Mouse (Mus musculus) midbrain, embryonic 16.5 days (tissue): ENCODE data around the gene Lexm. TPM values are rescaled to one million over a fixed set of nuclear protein-coding genes. Genes with fewer than 3 reads are reported as not detected.
A peak's percentile ranks its signal among the peaks of the same experiment; 100 is the strongest.

Experiments used
- ATAC-seq: fragments of 200-750 bp; cut with Nextera tagmentation; 2 replicates; pipeline ENCODE4 v1.8.0; 2017; ENCODE audit warnings: moderate TSS enrichment
- H3K27ac ChIP-seq: fragments of 300-500 bp; sonication (generic); 2 replicates; pipeline ENCODE4 v1.5.1; 2014; ENCODE audit warnings: mild to moderate bottlenecking, low read length, mixed read lengths
- H3K27me3 ChIP-seq: fragments of 300-500 bp; sonication (generic); 2 replicates; pipeline ENCODE4 v1.6.1; 2014; ENCODE audit warnings: low read depth, low read length, mixed read lengths; ENCODE audit not compliant: control insufficient read depth, insufficient read depth
- H3K36me3 ChIP-seq: fragments of 300-500 bp; sonication (generic); 2 replicates; pipeline ENCODE4 v1.6.1; 2014; ENCODE audit warnings: mild to moderate bottlenecking, low read length, moderate library complexity, mixed read lengths; ENCODE audit not compliant: control insufficient read depth, insufficient read depth
- H3K4me1 ChIP-seq: fragments of 300-500 bp; sonication (generic); 2 replicates; pipeline ENCODE4 v1.6.1; 2014; ENCODE audit warnings: mild to moderate bottlenecking, low read length, mixed read lengths; ENCODE audit not compliant: control insufficient read depth, insufficient read depth
- H3K4me2 ChIP-seq: fragments of 300-500 bp; sonication (generic); 2 replicates; pipeline ENCODE4 v1.6.1; 2014; ENCODE audit warnings: mild to moderate bottlenecking, low read length, mixed read lengths
- H3K4me3 ChIP-seq: fragments of 300-500 bp; sonication (generic); 2 replicates; pipeline ENCODE4 v1.5.1; 2014; ENCODE audit warnings: low read depth, mild to moderate bottlenecking, low read length, moderate library complexity, mixed read lengths
- H3K9ac ChIP-seq: fragments of 300-500 bp; sonication (generic); 2 replicates; pipeline ENCODE4 v1.6.1; 2014; ENCODE audit warnings: low read depth, low read length, mixed read lengths
- H3K9me3 ChIP-seq: fragments of 300-500 bp; sonication (generic); replicated peaks from 2 replicates; pipeline ENCODE4 v1.6.1; 2014; ENCODE audit warnings: mild to moderate bottlenecking, low read length, mixed read lengths; ENCODE audit not compliant: control insufficient read depth, poor library complexity, severe bottlenecking
- WGBS: fragments of 180-500 bp; shearing (Covaris S2); extraction: QIAGEN DNeasy Blood & Tissue Kit; methylation state at CpG from one replicate; pipeline ENCODE4 v1.1.7; 2014; 5-methylcytosine and 5-hydroxymethylcytosine counted together
- polyA plus RNA-seq: library from polyadenylated mRNA; unstranded; fragments of >200 nt; fragmentation: Nextera tagmentation; extraction: Ambion mirVana; gene quantifications from 2 replicates; pipeline ENCODE4 v1.2.1, GENCODE M21; 2015

Lexm gene
- polyA plus RNA-seq, 1 experiment from 2014 or later, result not detected

- H3K9me3 ChIP-seq, result no peaks in the 10 kb centered on the region
- peaks cover 47% of the 10 kb centered on the region for H3K36me3 ChIP-seq
- H3K4me3 ChIP-seq, result no peak overlapping the region
- 93% methylated on average over 12 of the region's 12 CpGs for WGBS
- H3K27ac ChIP-seq, result no peak overlapping the region
- no peak for ATAC-seq
- H3K4me2 ChIP-seq, result no peak overlapping the region
- H3K9ac ChIP-seq, result no peak overlapping the region
- H3K27me3 ChIP-seq, result no peaks in the 10 kb centered on the region
- H3K4me1 ChIP-seq, result no peaks in the 10 kb centered on the region
These were observed 34.5 kb downstream of the Lexm start for GRCm38 (mm10) chr4:106582428-106583153.

- Histone ChIP-seq H3K27ac (no peak overlapping the region), H3K9me3 (no peaks in the 10 kb centered on the region), H3K9ac (no peak overlapping the region), H3K4me3 (no peak overlapping the region), H3K4me2 (no peak overlapping the region), H3K4me1 (no peaks in the 10 kb centered on the region), H3K36me3 (peaks cover 45% of the 10 kb centered on the region), H3K27me3 (no peaks in the 10 kb centered on the region)
- no peak for ATAC-seq
- 94% methylated on average over 15 of the region's 15 CpGs for WGBS
These were observed 35.2 kb downstream of the Lexm start for GRCm38 (mm10) chr4:106581865-106582204.

GRCm38 (mm10) chr4:106581176-106581864 is 35.7 kb downstream of the Lexm start:
- Histone ChIP-seq H3K27me3 (no peaks in the 10 kb centered on the region), H3K27ac (no peak overlapping the region), H3K36me3 (peaks cover 40% of the 10 kb centered on the region), H3K9ac (no peak overlapping the region), H3K9me3 (no peaks in the 10 kb centered on the region), H3K4me3 (no peak overlapping the region), H3K4me1 (no peaks in the 10 kb centered on the region), H3K4me2 (no peak overlapping the region)
- no peak for ATAC-seq
- whole genome bisulfite sequencing, result 84% methylated on average over 14 of the region's 14 CpGs

- WGBS, result 63% methylated on average over 7 of the region's 7 CpGs
- Histone ChIP-seq H3K36me3 (peaks cover 51% of the 10 kb centered on the region), H3K4me3 (no peak overlapping the region)
These were observed 39.5 kb downstream of the Lexm start for GRCm38 (mm10) chr4:106577511-106577910.

GRCm38 (mm10) chr4:106575022-106575421 is 42.0 kb downstream of the Lexm start:
- no peak overlapping the region for H3K4me3 ChIP-seq
- ATAC-seq, result no peak
- WGBS, result 90% methylated on average over 7 of the region's 8 CpGs
- H3K9me3 ChIP-seq, result no peaks in the 10 kb centered on the region
- H3K27ac ChIP-seq, result no peak overlapping the region
- H3K27me3 ChIP-seq, result no peaks in the 10 kb centered on the region
- H3K4me1 ChIP-seq, result no peaks in the 10 kb centered on the region
- H3K36me3 ChIP-seq, result peaks cover 44% of the 10 kb centered on the region
- H3K4me2 ChIP-seq, result no peak overlapping the region
- no peak overlapping the region for H3K9ac ChIP-seq

More at GRCm38 (mm10) chr4:106577511-106577910, 39.5 kb downstream of the Lexm start:
- no peak for ATAC-seq
- Histone ChIP-seq H3K27me3 (no peaks in the 10 kb centered on the region), H3K9ac (no peak overlapping the region), H3K4me1 (no peaks in the 10 kb centered on the region), H3K4me2 (no peak overlapping the region), H3K27ac (no peak overlapping the region), H3K9me3 (no peaks in the 10 kb centered on the region)

- Histone ChIP-seq H3K27ac (no peak overlapping the region), H3K36me3 (peaks cover 28% of the 10 kb centered on the region), H3K9ac (no peak overlapping the region), H3K9me3 (no peaks in the 10 kb centered on the region), H3K27me3 (no peaks in the 10 kb centered on the region), H3K4me1 (no peaks in the 10 kb centered on the region), H3K4me3 (no peak overlapping the region), H3K4me2 (no peak overlapping the region)
- no peak for ATAC-seq
- WGBS, result 89% methylated on average over 11 of the region's 11 CpGs
These were observed 45.8 kb downstream of the Lexm start for GRCm38 (mm10) chr4:106571081-106571724.

GRCm38 (mm10) chr4:106569680-106570079 is 47.4 kb downstream of the Lexm start:
- Histone ChIP-seq H3K9me3 (no peaks in the 10 kb centered on the region), H3K27me3 (no peaks in the 10 kb centered on the region), H3K36me3 (peaks cover 21% of the 10 kb centered on the region), H3K4me3 (no peak overlapping the region), H3K4me2 (no peak overlapping the region), H3K9ac (no peak overlapping the region), H3K27ac (no peak overlapping the region), H3K4me1 (peaks cover under 1% of the 10 kb centered on the region)
- WGBS, result 95% methylated on average over 4 of the region's 4 CpGs
- ATAC-seq, result no peak

GRCm38 (mm10) chr4:106564161-106564560 is 52.9 kb downstream of the Lexm start:
- peaks cover 13% of the 10 kb centered on the region for H3K36me3 ChIP-seq
- H3K4me2 ChIP-seq, result peak overlapping the region; percentile 98
- no peaks in the 10 kb centered on the region for H3K9me3 ChIP-seq
- H3K27ac ChIP-seq, result no peak overlapping the region
- ATAC-seq, result no peak
- H3K4me1 ChIP-seq, result peaks cover 37% of the 10 kb centered on the region
- 87% methylated on average over 11 of the region's 11 CpGs for WGBS
- H3K4me3 ChIP-seq, result no peak overlapping the region
- H3K27me3 ChIP-seq, result no peaks in the 10 kb centered on the region
- H3K9ac ChIP-seq, result peak overlapping the region; percentile 52
